Mouse (Mus musculus) cortical plate, adult 2 months (tissue): ENCODE results near the gene Hmgcl.

ENCODE experiments used
- CTCF ChIP-seq: fragments of 200-500 bp; IDR thresholded peaks from 2 replicates; pipeline ENCODE4 v1.5.1; 2011; ENCODE audit warnings: mild to moderate bottlenecking, control low read depth, low read length; ENCODE audit not compliant: insufficient read depth; ENCODE audit errors: extremely low read depth
- POLR2A ChIP-seq: fragments of 200-500 bp; IDR thresholded peaks from 2 replicates; pipeline ENCODE4 v1.6.1; 2011; ENCODE audit warnings: mild to moderate bottlenecking, low read length, control low read depth; ENCODE audit not compliant: insufficient read depth; ENCODE audit errors: extremely low read depth

- TF ChIP-seq CTCF (no peak), POLR2A (peak; percentile 83; the same call in 1 of the 2 replicates)
Measured at GRCm38 (mm10) chr4:135963457-135964193, 17.4 kb downstream of the Hmgcl start, which contains the start of gene Gale.
